17 mouse cellular contexts compared by ENCODE assay signal in the genomic region with DNA sequence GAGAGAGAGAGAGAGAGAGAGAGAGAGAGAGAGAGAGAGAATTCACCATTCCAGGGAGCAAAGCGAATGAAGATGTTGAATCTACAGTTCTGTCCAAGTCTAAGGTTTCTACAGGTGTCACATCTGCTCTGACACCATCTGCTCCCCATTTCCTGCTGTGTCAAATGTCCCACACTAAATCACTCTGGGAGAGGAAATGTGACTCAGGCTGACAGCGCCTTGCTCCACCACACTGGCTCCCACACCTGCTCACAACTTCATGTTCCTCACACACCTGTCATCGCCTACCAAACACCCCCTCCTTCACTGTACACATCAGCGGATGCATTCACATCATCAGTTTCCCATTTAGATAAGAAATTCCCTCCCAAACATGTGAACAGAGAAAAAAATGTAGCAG.
DNase-seq lines count a peak whose midpoint lies in the region; ATAC-seq lines count a peak whose summit lies in the region.
"Had no signal": no experiment of that assay in that cellular context is flagged by ENCODE, and none has a peak within 500 bp of the region (broad histone marks: within the 10 kb centered on the region; RNA-seq: fewer than 3 reads in every experiment).

No protein-coding gene starts in this region.

- intact Hi-C loops in left cerebral cortex, postnatal 14 days (cut with DNase I): no loop called here

- ATAC-seq in monocyte, adult 5-6 weeks (replicated peaks; ENCODE audit: insufficient number of reproducible peaks, low FRiP score, low TSS enrichment, poor library complexity, severe bottlenecking): no peak
- ATAC-seq: forebrain, embryonic 14.5 days; liver, postnatal 0 days had no signal

- DNase-seq in embryo, embryonic 10 days (ENCODE audit: low spot score): peak; percentile 48
- DNase-seq in embryo, embryonic 9.5 days (ENCODE audit: extremely low spot score): no peak
- peak; percentile 18 to 35 for DNase-seq in spleen, postnatal 36 days (ENCODE audit: low spot score in 2 of 2)
- DNase-seq in spleen, postnatal 14 days (ENCODE audit: low spot score in 2 of 2): no peak
- DNase-seq in splenic B cell, adult 2 months (ENCODE audit: low read depth, low spot score): peak; percentile 54
- DNase-seq in left cerebral cortex, postnatal 14 days (ENCODE audit: low spot score in 2 of 2): no peak
- no peak for DNase-seq in lung, postnatal 25 days (ENCODE audit: low spot score)
- DNase-seq: cerebellum, adult 2 months; gastrocnemius, postnatal 36 days; layer of hippocampus, adult 9-11 months; left cerebral cortex, postnatal 4 days; liver, postnatal 0 days had no signal

- no peaks in the 10 kb centered on the region for H3K36me3 ChIP-seq in splenic B cell, adult 2 months (ENCODE audit: control insufficient read depth, insufficient read depth, low read length, poor library complexity, severe bottlenecking)
- H3K36me3 ChIP-seq: embryonic facial prominence, embryonic 12.5 days; G1E; heart, embryonic 15.5 days had no signal

- no peaks in the 10 kb centered on the region for H3K27me3 ChIP-seq in splenic B cell, adult 2 months (ENCODE audit: control insufficient read depth, insufficient read depth, low read length, poor library complexity, severe bottlenecking)
- H3K27me3 ChIP-seq: embryonic facial prominence, embryonic 12.5 days; heart, embryonic 15.5 days had no signal

Comparison
In these comparisons a context has a peak if more than half of its experiments do, and no peak if none do; other contexts are left out.
1. DNase-seq: peak in embryo, embryonic 10 days (single experiment), spleen, postnatal 36 days (2 of 2) and splenic B cell, adult 2 months (single experiment); none in embryo, embryonic 9.5 days (single experiment), spleen, postnatal 14 days (0 of 2), left cerebral cortex, postnatal 14 days (0 of 2) and lung, postnatal 25 days (single experiment).